Mouse (Mus musculus) left cerebral cortex, adult 18-20 months (tissue): ENCODE measurements at regions not wholly inside any gene's neighbourhood (a gene's known extent, or its start where the extent isn't known, plus 50 kb on each side); places are given as distances from the start of the nearest gene placed in this dataset.
A peak's percentile ranks its signal among the peaks of the same experiment; 100 is the strongest.
"Not testable (repeated sequence)": the region's sequence is repeated elsewhere in the genome, so short reads cannot be mapped to it uniquely, and the experiment has no call there.

Experiments used
- DNase-seq, 2 experiments: peaks; one replicate each; pipeline ENCODE4 v3.0.0; 2021 to 2022; ENCODE audit warnings: low spot score in 2 of 2, mixed read lengths in 1 of 2

GRCm38 (mm10) chr2:85280580-85280979 lies 58.5 kb downstream of the Olfr987 start:
- no peak for DNase-seq

- DNase-seq = peak in 1 of 2 experiments; percentile 11
Observed at GRCm38 (mm10) chr2:85278128-85278527, 61.0 kb downstream of the Olfr987 start.

- no peak for DNase-seq
Observed at GRCm38 (mm10) chr2:85277433-85277832, 61.7 kb downstream of the Olfr987 start.

GRCm38 (mm10) chr2:85266813-85267212 lies 69.8 kb upstream of the Lrrc55 start:
- DNase-seq = not testable (repeated sequence)

- DNase-seq = no peak
Observed at GRCm38 (mm10) chr2:85265667-85266066, 68.7 kb upstream of the Lrrc55 start.

- no peak for DNase-seq
Observed at GRCm38 (mm10) chr2:85265037-85265524, 68.1 kb upstream of the Lrrc55 start.

GRCm38 (mm10) chr2:85257356-85257755 lies 60.4 kb upstream of the Lrrc55 start:
- DNase-seq = peak in 1 of 2 experiments; percentile 20

- DNase-seq = no peak
Observed at GRCm38 (mm10) chr2:85255610-85256009, 58.6 kb upstream of the Lrrc55 start.

- DNase-seq = peak; percentile 10 to 36
Observed at GRCm38 (mm10) chr2:85252343-85253285, 55.6 kb upstream of the Lrrc55 start.

- DNase-seq = no peak
Observed at GRCm38 (mm10) chr2:85250026-85250560, 53.1 kb upstream of the Lrrc55 start.
